Comparison of ENCODE assay signal across 8 mouse cellular contexts in the genomic region with DNA sequence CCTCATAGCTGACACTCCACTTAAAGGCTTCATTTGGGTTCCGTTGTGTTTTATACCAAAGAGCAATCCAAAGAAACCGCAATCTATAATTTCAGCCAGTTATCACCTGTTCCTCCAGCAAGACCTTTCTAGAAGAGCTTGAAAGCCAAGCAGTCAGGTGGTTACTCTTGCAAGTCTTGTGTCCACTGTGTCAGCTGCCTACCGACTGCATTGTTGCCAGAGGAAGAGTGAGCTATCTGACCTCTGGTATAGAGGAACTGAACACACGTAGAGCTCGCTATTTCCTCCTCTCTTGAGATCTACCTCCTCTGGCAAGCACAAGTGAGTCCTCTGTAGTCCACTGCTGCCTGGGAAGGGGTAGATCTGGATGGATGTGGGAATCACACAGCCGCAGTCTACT. TPM values are rescaled to one million over a fixed set of nuclear protein-coding genes. Genes with fewer than 3 reads are reported as not detected.
DNase-seq lines count a peak whose midpoint lies in the region; ATAC-seq and TF ChIP-seq lines count a peak whose summit lies in the region.

No protein-coding gene starts in this region.

- H3K27ac ChIP-seq in gastrocnemius, adult 2 months: no peak overlapping the region
- H3K27ac ChIP-seq in heart, embryonic 15.5 days: no peak overlapping the region
- H3K27ac ChIP-seq in macrophage: peak overlapping the region; percentile 46

- 35% methylated on average over 6 of the region's 6 CpGs for WGBS in heart, embryonic 15.5 days
- WGBS in macrophage (ENCODE audit: missing documents): 31% methylated on average over 6 of the region's 6 CpGs

- intact Hi-C loops in gastrocnemius, adult 2 months (cut with DNase I): no loop called here

- TF ChIP-seq CTCF in gastrocnemius, adult 2 months (IDR thresholded peaks at IDR 0.05): no peak

- peak overlapping the region; percentile 83 for H3K4me2 ChIP-seq in heart, embryonic 15.5 days

- H3K4me3 ChIP-seq in gastrocnemius, adult 2 months: peak overlapping the region; percentile 92
- peak overlapping the region; percentile 64 for H3K4me3 ChIP-seq in heart, embryonic 15.5 days
- peak overlapping the region; percentile 83 for H3K4me3 ChIP-seq in macrophage (ENCODE audit: inconsistent target)

- DNase-seq in gastrocnemius, adult 2 months: no peak
- no peak for DNase-seq in gastrocnemius, adult 18-20 months (ENCODE audit: low spot score)
- peak; percentile 11 for DNase-seq in Muller cell, postnatal 12 days (ENCODE audit: inconsistent ontology term)
- DNase-seq in left cerebral cortex, adult 9 months (ENCODE audit: low spot score in 2 of 2): no peak
- no peak for DNase-seq in ovary, postnatal 36 days (ENCODE audit: low spot score)
- DNase-seq in spleen, adult 18-20 months: no peak

- H3K4me1 ChIP-seq in heart, embryonic 15.5 days (replicated peaks): peaks cover 10% of the 10 kb centered on the region

- H3K9me3 ChIP-seq in heart, embryonic 15.5 days (replicated peaks): no peaks in the 10 kb centered on the region

- peaks cover 4% of the 10 kb centered on the region; the same call in 1 of the 2 replicates for H3K79me2 ChIP-seq in macrophage (ENCODE audit: inconsistent target)

- H3K36me3 ChIP-seq in heart, embryonic 15.5 days: peaks cover 3% of the 10 kb centered on the region; the same call in 1 of the 2 replicates
- no peaks in the 10 kb centered on the region for H3K36me3 ChIP-seq in macrophage (ENCODE audit: inconsistent target)

- peak overlapping the region; percentile 58 for H3K9ac ChIP-seq in heart, embryonic 15.5 days

- ATAC-seq in heart, embryonic 15.5 days (replicated peaks; ENCODE audit: insufficient number of reproducible peaks, insufficient read depth, low FRiP score, low read depth): no peak

- no peaks in the 10 kb centered on the region for H3K27me3 ChIP-seq in heart, embryonic 15.5 days

RNA-seq across cellular contexts. Expression of gene Cdkn3, which starts 0.8 kb away (rescaled TPM):
- not detected for total RNA-seq in gastrocnemius, adult 2 months (2021)
- not detected for total RNA-seq in gastrocnemius, adult 18-20 months (2021)
- polyA plus RNA-seq in heart, embryonic 15.5 days (2015; fragmentation: Nextera tagmentation; extraction: Ambion mirVana): 44.8 and 51.0 TPM in 2 replicates
- total RNA-seq in macrophage (2018; cell fraction: chromatin; rRNA removed): 1 to 10 TPM in 12 of 26 experiments, under 1 TPM in 7, not detected in 7; 0.29 to 8.7 (median 1.4) TPM
- 1 to 10 TPM; 1.1 to 7.4 (median 3.1) TPM for total RNA-seq in macrophage (2018; cell fraction: cytosol; rRNA removed)
- 1 to 10 TPM in 12 of 26 experiments, under 1 TPM in 5, not detected in 9; 0.29 to 4.4 (median 1.5) TPM for total RNA-seq in macrophage (2018; cell fraction: nucleus; rRNA removed)
- 1.2 to 6.6 TPM (median 3.8 TPM) in 3 replicates for polyA plus RNA-seq in macrophage (2018)

RNA-seq across cellular contexts. Expression of gene Cnih1, which starts 27.0 kb away (rescaled TPM):
- total RNA-seq in gastrocnemius, adult 2 months (2021): 10 to 100 TPM; 54.7 to 55.2 TPM
- total RNA-seq in gastrocnemius, adult 18-20 months (2021): 10 to 100 TPM; 55.0 to 57.3 TPM
- polyA plus RNA-seq in heart, embryonic 15.5 days (2015; fragmentation: Nextera tagmentation; extraction: Ambion mirVana): 139 and 140 TPM in 2 replicates
- 10 to 100 TPM in 3 of 26 experiments, 1 to 10 TPM in 23; 1.1 to 26.7 (median 7.0) TPM for total RNA-seq in macrophage (2018; cell fraction: chromatin; rRNA removed)
- total RNA-seq in macrophage (2018; cell fraction: cytosol; rRNA removed): 10 to 100 TPM; 57.6 to 99.6 (median 79.9) TPM
- total RNA-seq in macrophage (2018; cell fraction: nucleus; rRNA removed): 100 to 1,000 TPM in 2 of 26 experiments, 10 to 100 TPM in 24; 11.6 to 114 (median 32.7) TPM
- 83.7 to 122 TPM (median 95.7 TPM) in 3 replicates for polyA plus RNA-seq in macrophage (2018)
